18 mouse cellular contexts compared by ENCODE assay signal in genomic region chr4:81333628-81333991, GRCm38 (mm10).
A peak's percentile ranks its signal among the peaks of the same experiment; 100 is the strongest.
DNase-seq lines count a peak whose midpoint lies in the region; ATAC-seq and TF ChIP-seq lines count a peak whose summit lies in the region.
"Had no signal": no experiment of that assay in that cellular context is flagged by ENCODE, and none has a peak within 500 bp of the region (broad histone marks: within the 10 kb centered on the region; RNA-seq: fewer than 3 reads in every experiment).

No protein-coding gene starts in this region.

- DNase-seq in hindbrain, embryonic 11.5 days (ENCODE audit: low spot score): no peak
- DNase-seq in midbrain, embryonic 10.5 days (ENCODE audit: low spot score): no peak
- DNase-seq in forebrain, postnatal 0 days: no peak
- DNase-seq in thymus, postnatal 4 days: no peak
- no peak for DNase-seq in right cerebral cortex, postnatal 4 days
- DNase-seq: adrenal gland, adult 2 months; cerebellum, postnatal 25 days; heart, postnatal 4 days; kidney, postnatal 10 days; liver, postnatal 0 days; lung, postnatal 4 days; right cerebral cortex, postnatal 14 days; thymus, postnatal 14 days had no signal

- no peak overlapping the region for H3K4me2 ChIP-seq in hindbrain, embryonic 12.5 days (replicated peaks)
- no peak overlapping the region for H3K4me2 ChIP-seq in hindbrain, embryonic 11.5 days (replicated peaks; ENCODE audit: low read depth, low read length)
- H3K4me2 ChIP-seq in midbrain, embryonic 15.5 days: no peak overlapping the region
- no peak overlapping the region for H3K4me2 ChIP-seq in forebrain, postnatal 0 days (ENCODE audit: low read depth)
- H3K4me2 ChIP-seq in neural tube, embryonic 15.5 days: no peak overlapping the region

- TF ChIP-seq CTCF in forebrain, postnatal 0 days (IDR thresholded peaks at IDR 0.05; ENCODE audit: low read depth): no peak

- H3K9ac ChIP-seq in hindbrain, embryonic 12.5 days: no peak overlapping the region
- no peak overlapping the region for H3K9ac ChIP-seq in hindbrain, embryonic 11.5 days (ENCODE audit: low read depth, low read length)
- no peak overlapping the region for H3K9ac ChIP-seq in midbrain, embryonic 15.5 days
- H3K9ac ChIP-seq in forebrain, postnatal 0 days: no peak overlapping the region
- H3K9ac ChIP-seq in neural tube, embryonic 15.5 days (replicated peaks): no peak overlapping the region
- H3K9ac ChIP-seq: liver, postnatal 0 days had no signal

- no peak for ATAC-seq in hindbrain, embryonic 12.5 days (ENCODE audit: low FRiP score)
- no peak for ATAC-seq in hindbrain, embryonic 11.5 days (ENCODE audit: low FRiP score)
- ATAC-seq in midbrain, embryonic 15.5 days (replicated peaks): peak; percentile 49; the same call in 1 of the 2 replicates
- no peak for ATAC-seq in forebrain, postnatal 0 days
- ATAC-seq in neural tube, embryonic 15.5 days (ENCODE audit: low FRiP score): no peak
- ATAC-seq: liver, postnatal 0 days had no signal

- peak overlapping the region; percentile 19 for H3K27ac ChIP-seq in hindbrain, embryonic 12.5 days
- H3K27ac ChIP-seq in hindbrain, embryonic 11.5 days (ENCODE audit: low read depth, low read length): no peak overlapping the region
- H3K27ac ChIP-seq in midbrain, embryonic 15.5 days: peak overlapping the region; percentile 65; the same call in 1 of the 2 replicates
- H3K27ac ChIP-seq in midbrain, embryonic 10.5 days (replicated peaks): no peak overlapping the region
- 0 out of 2 replicates have a peak overlapping the region, but pooled peaks have one; percentile 42 for H3K27ac ChIP-seq in forebrain, postnatal 0 days (ENCODE audit: low read depth, low read length)
- H3K27ac ChIP-seq in neural tube, embryonic 15.5 days (replicated peaks): 0 out of 2 replicates have a peak overlapping the region, but pooled peaks have one; percentile 18
- H3K27ac ChIP-seq: heart, embryonic 10.5 days had no signal

- no peak overlapping the region for H3K4me3 ChIP-seq in hindbrain, embryonic 12.5 days
- H3K4me3 ChIP-seq in hindbrain, embryonic 11.5 days (ENCODE audit: low read depth, low read length): no peak overlapping the region
- H3K4me3 ChIP-seq in midbrain, embryonic 15.5 days: no peak overlapping the region
- H3K4me3 ChIP-seq in midbrain, embryonic 10.5 days: no peak overlapping the region
- H3K4me3 ChIP-seq in forebrain, postnatal 0 days (ENCODE audit: low read depth, low read length): no peak overlapping the region
- no peak overlapping the region for H3K4me3 ChIP-seq in neural tube, embryonic 15.5 days (replicated peaks)
- H3K4me3 ChIP-seq: erythroblast, embryonic 14.5 days; heart, embryonic 10.5 days had no signal

- no peaks in the 10 kb centered on the region for H3K9me3 ChIP-seq in hindbrain, embryonic 12.5 days (replicated peaks)
- H3K9me3 ChIP-seq in hindbrain, embryonic 11.5 days (ENCODE audit: control insufficient read depth, low read length): no peaks in the 10 kb centered on the region
- no peaks in the 10 kb centered on the region for H3K9me3 ChIP-seq in midbrain, embryonic 15.5 days
- no peaks in the 10 kb centered on the region for H3K9me3 ChIP-seq in midbrain, embryonic 10.5 days (replicated peaks)
- H3K9me3 ChIP-seq in forebrain, postnatal 0 days (ENCODE audit: low read length): no peaks in the 10 kb centered on the region
- H3K9me3 ChIP-seq in neural tube, embryonic 15.5 days (replicated peaks): no peaks in the 10 kb centered on the region
- H3K9me3 ChIP-seq: heart, embryonic 10.5 days had no signal

- H3K4me1 ChIP-seq in hindbrain, embryonic 12.5 days: peaks cover 17% of the 10 kb centered on the region; the same call in 1 of the 2 replicates
- H3K4me1 ChIP-seq in hindbrain, embryonic 11.5 days (replicated peaks; ENCODE audit: control insufficient read depth, insufficient read depth, low read length): no peaks in the 10 kb centered on the region
- H3K4me1 ChIP-seq in midbrain, embryonic 15.5 days: peaks cover 17% of the 10 kb centered on the region
- H3K4me1 ChIP-seq in midbrain, embryonic 10.5 days: peaks cover 13% of the 10 kb centered on the region
- H3K4me1 ChIP-seq in forebrain, postnatal 0 days (ENCODE audit: insufficient read depth): peaks cover 7% of the 10 kb centered on the region; the same call in 1 of the 2 replicates
- peaks cover 13% of the 10 kb centered on the region for H3K4me1 ChIP-seq in neural tube, embryonic 15.5 days
- H3K4me1 ChIP-seq: heart, embryonic 10.5 days had no signal

- no peaks in the 10 kb centered on the region for H3K27me3 ChIP-seq in hindbrain, embryonic 12.5 days
- no peaks in the 10 kb centered on the region for H3K27me3 ChIP-seq in hindbrain, embryonic 11.5 days (ENCODE audit: control insufficient read depth, insufficient read depth, low read length)
- no peaks in the 10 kb centered on the region for H3K27me3 ChIP-seq in midbrain, embryonic 15.5 days (replicated peaks)
- no peaks in the 10 kb centered on the region for H3K27me3 ChIP-seq in midbrain, embryonic 10.5 days (ENCODE audit: low read depth, poor library complexity, severe bottlenecking)
- H3K27me3 ChIP-seq in forebrain, postnatal 0 days (ENCODE audit: insufficient read depth, low read length): no peaks in the 10 kb centered on the region
- no peaks in the 10 kb centered on the region for H3K27me3 ChIP-seq in neural tube, embryonic 15.5 days (replicated peaks)

- H3K36me3 ChIP-seq in hindbrain, embryonic 12.5 days: no peaks in the 10 kb centered on the region
- no peaks in the 10 kb centered on the region for H3K36me3 ChIP-seq in hindbrain, embryonic 11.5 days (ENCODE audit: control insufficient read depth, insufficient read depth, low read length)
- no peaks in the 10 kb centered on the region for H3K36me3 ChIP-seq in midbrain, embryonic 15.5 days (replicated peaks)
- H3K36me3 ChIP-seq in midbrain, embryonic 10.5 days: peaks cover 19% of the 10 kb centered on the region
- no peaks in the 10 kb centered on the region; the same call in 1 of the 2 replicates for H3K36me3 ChIP-seq in forebrain, postnatal 0 days (ENCODE audit: insufficient read depth)
- H3K36me3 ChIP-seq in neural tube, embryonic 15.5 days: no peaks in the 10 kb centered on the region

- 78% methylated on average over 2 of the region's 2 CpGs for WGBS in hindbrain, embryonic 12.5 days
- WGBS in hindbrain, embryonic 11.5 days: 91% methylated on average over 2 of the region's 2 CpGs
- WGBS in midbrain, embryonic 15.5 days: 52% methylated on average over 2 of the region's 2 CpGs
- 86% methylated on average over 2 of the region's 2 CpGs for WGBS in midbrain, embryonic 10.5 days
- 56% methylated on average over 2 of the region's 2 CpGs for WGBS in forebrain, postnatal 0 days
- WGBS in neural tube, embryonic 15.5 days: 71% methylated on average over 2 of the region's 2 CpGs

Comparison
In these comparisons a context has a peak if more than half of its experiments do, and no peak if none do; other contexts are left out.
1. H3K27ac ChIP-seq: peak in hindbrain, embryonic 12.5 days (single experiment), midbrain, embryonic 15.5 days (single experiment), forebrain, postnatal 0 days (single experiment) and neural tube, embryonic 15.5 days (single experiment); none in hindbrain, embryonic 11.5 days (single experiment) and midbrain, embryonic 10.5 days (single experiment).